In genomic region chr12:87044711-87045110, GRCm38 (mm10) we compare ENCODE assay signal across 9 mouse cellular contexts. TPM values are rescaled to one million over a fixed set of nuclear protein-coding genes. Genes with fewer than 3 reads are reported as not detected.
DNase-seq lines count a peak whose midpoint lies in the region; ATAC-seq and TF ChIP-seq lines count a peak whose summit lies in the region.
"Had no signal": no experiment of that assay in that cellular context is flagged by ENCODE, and none has a peak within 500 bp of the region (broad histone marks: within the 10 kb centered on the region; RNA-seq: fewer than 3 reads in every experiment).

No protein-coding gene starts in this region.

- no peaks in the 10 kb centered on the region for H3K36me3 ChIP-seq in hindbrain, embryonic 15.5 days
- no peaks in the 10 kb centered on the region for H3K36me3 ChIP-seq in neural tube, embryonic 12.5 days

- no peak overlapping the region for H3K27ac ChIP-seq in gastrocnemius, adult 2 months
- H3K27ac ChIP-seq in hindbrain, embryonic 15.5 days (replicated peaks), result peak overlapping the region; percentile 74
- H3K27ac ChIP-seq in neural tube, embryonic 12.5 days, result no peak overlapping the region

- intact Hi-C loops in gastrocnemius, adult 2 months (cut with DNase I), result no loop called here
- intact Hi-C loops in gastrocnemius, postnatal 36 days (cut with DNase I), result no loop called here

- H3K4me3 ChIP-seq in gastrocnemius, adult 2 months, result no peak overlapping the region
- H3K4me3 ChIP-seq in hindbrain, embryonic 15.5 days, result no peak overlapping the region
- H3K4me3 ChIP-seq in neural tube, embryonic 12.5 days, result no peak overlapping the region

- WGBS in hindbrain, embryonic 15.5 days, result 9% methylated on average over 5 of the region's 5 CpGs
- 12% methylated on average over 5 of the region's 5 CpGs for WGBS in neural tube, embryonic 12.5 days

- peak; percentile 31 for DNase-seq in gastrocnemius, adult 2 months
- DNase-seq in gastrocnemius, postnatal 36 days, result no peak
- DNase-seq in cerebellum, postnatal 10 days, result peak; percentile 79 to 84
- no peak for DNase-seq in testis, postnatal 10 days (ENCODE audit: low spot score)
- DNase-seq in urinary bladder, postnatal 10 days (ENCODE audit: low spot score), result no peak

- H3K4me2 ChIP-seq in hindbrain, embryonic 15.5 days, result no peak overlapping the region
- H3K4me2 ChIP-seq in neural tube, embryonic 12.5 days (replicated peaks), result no peak overlapping the region

- H3K9ac ChIP-seq in hindbrain, embryonic 15.5 days, result no peak overlapping the region
- H3K9ac ChIP-seq in neural tube, embryonic 12.5 days, result no peak overlapping the region

- H3K4me1 ChIP-seq in hindbrain, embryonic 15.5 days (replicated peaks), result peaks cover 28% of the 10 kb centered on the region
- H3K4me1 ChIP-seq in neural tube, embryonic 12.5 days, result peaks cover 10% of the 10 kb centered on the region

- TF ChIP-seq CTCF in gastrocnemius, adult 2 months (IDR thresholded peaks at IDR 0.05), result no peak

- no peaks in the 10 kb centered on the region for H3K27me3 ChIP-seq in hindbrain, embryonic 15.5 days
- no peaks in the 10 kb centered on the region for H3K27me3 ChIP-seq in neural tube, embryonic 12.5 days (replicated peaks)

- no peaks in the 10 kb centered on the region for H3K9me3 ChIP-seq in hindbrain, embryonic 15.5 days
- H3K9me3 ChIP-seq in neural tube, embryonic 12.5 days, result no peaks in the 10 kb centered on the region

- ATAC-seq in hindbrain, embryonic 15.5 days (ENCODE audit: low FRiP score, low read depth), result peak; percentile 88
- peak; percentile 79 for ATAC-seq in neural tube, embryonic 12.5 days (ENCODE audit: low FRiP score, low read depth)
- no peak for ATAC-seq in granulocyte monocyte progenitor cell, adult 5-6 weeks (replicated peaks; ENCODE audit: poor library complexity, severe bottlenecking)

RNA-seq across cellular contexts. Expression of gene Tmem63c, which starts 23.6 kb away (rescaled TPM):
- not detected for total RNA-seq in gastrocnemius, adult 2 months (2021)
- not detected for total RNA-seq in gastrocnemius, postnatal 36 days (2021)
- 10.3 and 11.1 TPM in 2 replicates for polyA plus RNA-seq in hindbrain, embryonic 15.5 days (2015; fragmentation: Nextera tagmentation; extraction: Ambion mirVana)
- 2.7 and 2.8 TPM in 2 replicates for polyA plus RNA-seq in neural tube, embryonic 12.5 days (2016; fragmentation: Nextera tagmentation; extraction: Ambion mirVana)
- total RNA-seq in granulocyte monocyte progenitor cell, adult 5-6 weeks (2014; fragmentation: Nextera tagmentation), result not detected in 2 replicates
- total RNA-seq in granulocyte monocyte progenitor cell, adult 5-6 weeks (2017), result not detected in 2 replicates

RNA-seq across cellular contexts. Expression of gene Zdhhc22, which starts 54.5 kb away (rescaled TPM):
- not detected for total RNA-seq in gastrocnemius, adult 2 months (2021)
- not detected for total RNA-seq in gastrocnemius, postnatal 36 days (2021)
- polyA plus RNA-seq in hindbrain, embryonic 15.5 days (2015; fragmentation: Nextera tagmentation; extraction: Ambion mirVana), result 21.8 and 22.0 TPM in 2 replicates
- polyA plus RNA-seq in neural tube, embryonic 12.5 days (2016; fragmentation: Nextera tagmentation; extraction: Ambion mirVana), result 7.4 and 9.7 TPM in 2 replicates
- total RNA-seq in granulocyte monocyte progenitor cell, adult 5-6 weeks (2014; fragmentation: Nextera tagmentation), result not detected in 2 replicates
- total RNA-seq in granulocyte monocyte progenitor cell, adult 5-6 weeks (2017), result not detected in 2 replicates
- total RNA-seq: CH12.LX had no signal

RNA-seq across cellular contexts. Expression of gene Ngb, which starts 57.6 kb away (rescaled TPM):
- total RNA-seq in gastrocnemius, adult 2 months (2021), result under 1 TPM; 0.14 to 0.20 TPM
- not detected for total RNA-seq in gastrocnemius, postnatal 36 days (2021)
- 4.9 TPM in 2 replicates for polyA plus RNA-seq in hindbrain, embryonic 15.5 days (2015; fragmentation: Nextera tagmentation; extraction: Ambion mirVana)
- 0.49 and 0.60 TPM in 2 replicates for polyA plus RNA-seq in neural tube, embryonic 12.5 days (2016; fragmentation: Nextera tagmentation; extraction: Ambion mirVana)
- total RNA-seq in granulocyte monocyte progenitor cell, adult 5-6 weeks (2014; fragmentation: Nextera tagmentation), result not detected in 2 replicates
- not detected in 2 replicates for total RNA-seq in granulocyte monocyte progenitor cell, adult 5-6 weeks (2017)
- total RNA-seq: CH12.LX had no signal

Comparison
In these comparisons a context has a peak if more than half of its experiments do, and no peak if none do; other contexts are left out.
1. DNase-seq: peak in gastrocnemius, adult 2 months (single experiment) and cerebellum, postnatal 10 days (2 of 2); none in gastrocnemius, postnatal 36 days (0 of 2), testis, postnatal 10 days (single experiment) and urinary bladder, postnatal 10 days (single experiment).